Mouse (Mus musculus): ENCODE measurements around the gene Ccdc162. TPM values are rescaled to one million over a fixed set of nuclear protein-coding genes. Genes with fewer than 3 reads are reported as not detected.

Ccdc162 gene
- polyA plus RNA-seq, 1 experiment from 2014 or later, result 0.12 TPM

- H3K36me3 ChIP-seq (ENCODE audit: control insufficient read depth, insufficient read depth), result no peaks in the 10 kb centered on the region
These were observed 27.6 kb upstream of the Ccdc162 start for GRCm38 (mm10) chr10:41744006-41744405.

DNA sequence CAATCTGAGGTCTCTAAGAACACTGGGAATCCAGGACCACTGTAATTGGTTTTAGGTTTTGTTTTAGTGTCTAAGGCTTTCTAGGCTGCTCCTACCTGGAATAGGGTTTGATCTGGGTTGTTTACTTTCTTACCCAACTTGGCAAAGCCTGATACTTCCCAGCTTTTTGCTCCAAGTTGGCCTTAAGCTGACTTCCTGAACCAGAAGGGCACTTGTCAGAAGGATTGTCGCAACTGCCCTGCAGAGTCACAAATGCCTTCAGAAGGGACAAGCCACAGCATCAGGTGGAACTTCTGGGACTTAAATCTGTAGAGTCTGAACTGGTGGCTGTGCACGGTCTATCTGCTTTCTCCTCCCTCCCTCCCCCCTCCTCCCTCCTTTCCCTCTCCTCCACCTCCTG lies 23.8 kb upstream of the Ccdc162 start:
- Histone ChIP-seq H3K9me3 (replicated peaks; ENCODE audit: control insufficient read depth, low read length) (no peaks in the 10 kb centered on the region), H3K36me3 (ENCODE audit: control insufficient read depth, insufficient read depth) (peaks cover 3% of the 10 kb centered on the region), H3K4me3 (ENCODE audit: low read depth, low read length) (no peak overlapping the region), H3K27me3 (ENCODE audit: control insufficient read depth, insufficient read depth, low read depth, low read length) (no peaks in the 10 kb centered on the region), H3K4me2 (ENCODE audit: low read depth, low read length) (no peak overlapping the region), H3K27ac (ENCODE audit: low read length) (no peak overlapping the region), H3K9ac (ENCODE audit: low read depth, low read length) (no peak overlapping the region), H3K4me1 (ENCODE audit: control insufficient read depth, low read depth, low read length) (no peaks in the 10 kb centered on the region)
- no peak for ATAC-seq (ENCODE audit: low read depth)
- WGBS (ENCODE audit: insufficient replicate concordance), result 49% methylated on average over 2 of the region's 2 CpGs

More at GRCm38 (mm10) chr10:41744006-41744405, 27.6 kb upstream of the Ccdc162 start:
- H3K9me3 ChIP-seq (replicated peaks; ENCODE audit: control insufficient read depth, low read length), result no peaks in the 10 kb centered on the region
- H3K27me3 ChIP-seq (ENCODE audit: control insufficient read depth, insufficient read depth, low read depth, low read length), result no peaks in the 10 kb centered on the region
- H3K4me2 ChIP-seq (ENCODE audit: low read depth, low read length), result no peak overlapping the region
- no peak overlapping the region for H3K9ac ChIP-seq (ENCODE audit: low read depth, low read length)
- H3K4me3 ChIP-seq (ENCODE audit: low read depth, low read length), result no peak overlapping the region
- H3K27ac ChIP-seq (ENCODE audit: low read length), result no peak overlapping the region
- no peaks in the 10 kb centered on the region for H3K4me1 ChIP-seq (ENCODE audit: control insufficient read depth, low read depth, low read length)
- no peak for ATAC-seq (ENCODE audit: low read depth)
- WGBS (ENCODE audit: insufficient replicate concordance), result 73% methylated on average over 4 of the region's 4 CpGs

GRCm38 (mm10) chr10:41737245-41737644 lies 20.8 kb upstream of the Ccdc162 start:
- Histone ChIP-seq H3K9me3 (replicated peaks; ENCODE audit: control insufficient read depth, low read length) (no peaks in the 10 kb centered on the region), H3K4me1 (ENCODE audit: control insufficient read depth, low read depth, low read length) (no peaks in the 10 kb centered on the region), H3K27me3 (ENCODE audit: control insufficient read depth, insufficient read depth, low read depth, low read length) (no peaks in the 10 kb centered on the region), H3K36me3 (ENCODE audit: control insufficient read depth, insufficient read depth) (peaks cover 3% of the 10 kb centered on the region), H3K27ac (ENCODE audit: low read length) (no peak overlapping the region), H3K4me3 (ENCODE audit: low read depth, low read length) (no peak overlapping the region), H3K4me2 (ENCODE audit: low read depth, low read length) (no peak overlapping the region), H3K9ac (ENCODE audit: low read depth, low read length) (no peak overlapping the region)
- no peak for ATAC-seq (ENCODE audit: low read depth)
- WGBS (ENCODE audit: insufficient replicate concordance), result 84% methylated on average over 16 of the region's 16 CpGs

DNA sequence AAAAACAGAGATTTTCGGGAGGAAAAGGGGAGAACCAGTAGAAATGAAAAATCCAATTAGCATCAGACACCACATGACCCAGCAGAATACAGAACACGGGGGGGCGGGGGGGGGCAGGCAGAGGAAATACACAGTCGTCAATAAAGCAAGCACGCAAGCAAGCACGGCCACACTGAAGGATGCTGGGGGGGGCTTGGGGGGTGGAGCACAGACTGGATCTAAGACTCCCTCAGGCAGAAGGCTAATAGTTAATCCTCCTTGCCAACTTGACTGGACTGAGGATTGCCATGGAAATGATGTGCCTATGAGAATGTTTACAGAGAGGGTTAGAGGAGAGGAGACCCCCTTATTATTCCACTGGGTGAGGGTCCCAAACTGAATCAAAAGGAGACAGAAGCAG lies 19.0 kb upstream of the Ccdc162 start:
- H3K27me3 ChIP-seq (ENCODE audit: control insufficient read depth, insufficient read depth, low read depth, low read length), result no peaks in the 10 kb centered on the region
- H3K36me3 ChIP-seq (ENCODE audit: control insufficient read depth, insufficient read depth), result peaks cover 6% of the 10 kb centered on the region
- ATAC-seq (ENCODE audit: low read depth), result no peak
- no peak overlapping the region for H3K9ac ChIP-seq (ENCODE audit: low read depth, low read length)
- no peak overlapping the region for H3K4me3 ChIP-seq (ENCODE audit: low read depth, low read length)
- no peaks in the 10 kb centered on the region for H3K4me1 ChIP-seq (ENCODE audit: control insufficient read depth, low read depth, low read length)
- H3K9me3 ChIP-seq (replicated peaks; ENCODE audit: control insufficient read depth, low read length), result no peaks in the 10 kb centered on the region
- H3K4me2 ChIP-seq (ENCODE audit: low read depth, low read length), result no peak overlapping the region
- no peak overlapping the region for H3K27ac ChIP-seq (ENCODE audit: low read length)
- 82% methylated on average over 6 of the region's 6 CpGs for WGBS (ENCODE audit: insufficient replicate concordance)

- WGBS (ENCODE audit: insufficient replicate concordance), result 91% methylated on average over 3 of the region's 3 CpGs
- Histone ChIP-seq H3K27me3 (ENCODE audit: control insufficient read depth, insufficient read depth, low read depth, low read length) (no peaks in the 10 kb centered on the region), H3K9me3 (replicated peaks; ENCODE audit: control insufficient read depth, low read length) (no peaks in the 10 kb centered on the region), H3K36me3 (ENCODE audit: control insufficient read depth, insufficient read depth) (peaks cover 5% of the 10 kb centered on the region), H3K4me1 (ENCODE audit: control insufficient read depth, low read depth, low read length) (no peaks in the 10 kb centered on the region), H3K4me2 (ENCODE audit: low read depth, low read length) (no peak overlapping the region), H3K9ac (ENCODE audit: low read depth, low read length) (no peak overlapping the region), H3K27ac (ENCODE audit: low read length) (no peak overlapping the region), H3K4me3 (ENCODE audit: low read depth, low read length) (no peak overlapping the region)
- ATAC-seq (ENCODE audit: low read depth), result no peak
These were observed 16.8 kb upstream of the Ccdc162 start for GRCm38 (mm10) chr10:41733214-41733613.

DNA sequence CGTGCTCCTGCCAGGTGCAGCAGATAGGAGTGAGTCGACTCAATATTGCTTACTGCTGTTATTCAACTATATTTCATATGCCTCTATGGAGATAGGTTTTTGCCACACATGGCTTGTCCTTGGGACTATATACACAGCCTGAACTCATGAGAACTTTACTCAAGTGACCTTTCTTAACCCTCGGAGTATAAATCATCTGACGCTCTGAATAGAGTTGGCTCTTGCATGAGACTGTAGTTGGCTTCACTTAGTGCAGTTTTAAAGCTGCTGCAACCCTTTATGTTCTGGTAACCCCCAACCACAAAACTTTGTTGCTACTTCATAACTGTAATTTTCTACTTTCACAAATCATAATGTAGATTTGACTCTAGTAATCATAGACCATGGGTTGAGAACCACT lies 15.5 kb upstream of the Ccdc162 start:
- H3K27ac ChIP-seq (ENCODE audit: low read length), result no peak overlapping the region
- H3K4me1 ChIP-seq (ENCODE audit: control insufficient read depth, low read depth, low read length), result no peaks in the 10 kb centered on the region
- WGBS (ENCODE audit: insufficient replicate concordance), result 74% methylated on average over 4 of the region's 4 CpGs
- no peak overlapping the region for H3K9ac ChIP-seq (ENCODE audit: low read depth, low read length)
- no peaks in the 10 kb centered on the region for H3K27me3 ChIP-seq (ENCODE audit: control insufficient read depth, insufficient read depth, low read depth, low read length)
- ATAC-seq (ENCODE audit: low read depth), result no peak
- H3K36me3 ChIP-seq (ENCODE audit: control insufficient read depth, insufficient read depth), result peaks cover 10% of the 10 kb centered on the region
- H3K9me3 ChIP-seq (replicated peaks; ENCODE audit: control insufficient read depth, low read length), result peaks cover 4% of the 10 kb centered on the region; the same call in 1 of the 2 replicates
- H3K4me3 ChIP-seq (ENCODE audit: low read depth, low read length), result no peak overlapping the region
- H3K4me2 ChIP-seq (ENCODE audit: low read depth, low read length), result no peak overlapping the region

DNA sequence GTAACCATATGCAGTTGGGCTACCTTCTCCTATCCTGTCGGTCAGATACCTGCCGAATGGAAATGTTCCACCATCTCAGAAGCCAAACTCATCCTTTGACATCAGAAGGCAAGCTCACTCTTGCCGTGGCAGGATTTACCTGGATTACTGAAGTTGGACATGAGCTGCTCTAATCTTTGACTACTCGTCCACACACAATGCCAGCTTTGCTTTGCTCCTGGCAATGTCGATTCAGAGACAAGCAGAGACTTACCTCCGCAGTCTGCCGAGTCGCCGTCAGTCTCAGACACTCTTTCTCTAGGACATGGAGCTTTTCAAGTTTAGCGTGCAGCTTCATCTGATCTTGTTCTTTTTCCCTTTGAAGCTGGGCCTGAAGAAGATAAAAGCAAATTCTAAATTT lies 14.3 kb upstream of the Ccdc162 start:
- Histone ChIP-seq H3K9ac (ENCODE audit: low read depth, low read length) (no peak overlapping the region), H3K9me3 (replicated peaks; ENCODE audit: control insufficient read depth, low read length) (peaks cover 4% of the 10 kb centered on the region; the same call in 1 of the 2 replicates), H3K36me3 (ENCODE audit: control insufficient read depth, insufficient read depth) (peaks cover 10% of the 10 kb centered on the region), H3K4me2 (ENCODE audit: low read depth, low read length) (no peak overlapping the region), H3K27ac (ENCODE audit: low read length) (no peak overlapping the region), H3K4me1 (ENCODE audit: control insufficient read depth, low read depth, low read length) (no peaks in the 10 kb centered on the region), H3K27me3 (ENCODE audit: control insufficient read depth, insufficient read depth, low read depth, low read length) (no peaks in the 10 kb centered on the region), H3K4me3 (ENCODE audit: low read depth, low read length) (no peak overlapping the region)
- ATAC-seq (ENCODE audit: low read depth), result no peak
- WGBS (ENCODE audit: insufficient replicate concordance), result 84% methylated on average over 10 of the region's 10 CpGs

DNA sequence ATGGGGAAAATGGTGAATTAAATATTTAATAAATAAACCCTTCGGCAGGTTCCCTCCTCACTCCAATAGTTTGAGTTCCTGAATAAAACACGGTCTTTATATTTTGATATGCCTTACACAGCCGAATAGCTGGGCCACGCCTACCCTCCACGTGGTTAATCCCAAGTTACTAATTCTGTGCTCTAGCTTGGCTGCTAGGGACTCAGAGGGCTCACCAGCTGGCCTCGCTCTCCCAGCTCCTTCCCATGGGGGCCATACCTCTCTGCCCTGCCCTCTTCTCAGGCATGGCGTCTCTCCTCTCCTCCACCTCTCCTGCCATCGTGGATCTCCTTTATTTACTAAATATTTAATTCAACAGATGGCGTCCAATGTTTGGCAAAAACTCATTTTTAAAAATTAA lies 9.8 kb upstream of the Ccdc162 start:
- Histone ChIP-seq H3K4me1 (ENCODE audit: control insufficient read depth, low read depth, low read length) (no peaks in the 10 kb centered on the region), H3K4me3 (ENCODE audit: low read depth, low read length) (no peak overlapping the region), H3K9me3 (replicated peaks; ENCODE audit: control insufficient read depth, low read length) (peaks cover 4% of the 10 kb centered on the region; the same call in 1 of the 2 replicates), H3K27ac (ENCODE audit: low read length) (no peak overlapping the region), H3K4me2 (ENCODE audit: low read depth, low read length) (no peak overlapping the region), H3K27me3 (ENCODE audit: control insufficient read depth, insufficient read depth, low read depth, low read length) (no peaks in the 10 kb centered on the region), H3K9ac (ENCODE audit: low read depth, low read length) (no peak overlapping the region), H3K36me3 (ENCODE audit: control insufficient read depth, insufficient read depth) (peaks cover 12% of the 10 kb centered on the region)
- 85% methylated on average over 9 of the region's 9 CpGs for WGBS (ENCODE audit: insufficient replicate concordance)
- no peak for ATAC-seq (ENCODE audit: low read depth)

GRCm38 (mm10) chr10:41719587-41719986 lies 3.2 kb upstream of the Ccdc162 start:
- Histone ChIP-seq H3K27me3 (ENCODE audit: control insufficient read depth, insufficient read depth, low read depth, low read length) (no peaks in the 10 kb centered on the region), H3K9ac (ENCODE audit: low read depth, low read length) (no peak overlapping the region), H3K36me3 (ENCODE audit: control insufficient read depth, insufficient read depth) (0 out of 2 replicates have a peak, but pooled peaks cover 3% of the 10 kb centered on the region), H3K4me1 (ENCODE audit: control insufficient read depth, low read depth, low read length) (no peaks in the 10 kb centered on the region), H3K27ac (ENCODE audit: low read length) (no peak overlapping the region), H3K9me3 (replicated peaks; ENCODE audit: control insufficient read depth, low read length) (no peaks in the 10 kb centered on the region), H3K4me2 (ENCODE audit: low read depth, low read length) (no peak overlapping the region), H3K4me3 (ENCODE audit: low read depth, low read length) (no peak overlapping the region)
- WGBS (ENCODE audit: insufficient replicate concordance), result 91% methylated on average over 9 of the region's 9 CpGs
- no peak for ATAC-seq (ENCODE audit: low read depth)

Data from liver, embryonic 16.5 days (tissue).